Mouse (Mus musculus): ENCODE measurements around the gene Alk. TPM values are rescaled to one million over a fixed set of nuclear protein-coding genes. Genes with fewer than 3 reads are reported as not detected.

Gene Alk
- total and polyA plus RNA-seq, 2 experiments, result not detected

GRCm38 (mm10) chr17:72168152-72168551 lies 436.3 kb downstream of the Alk start:
- Histone ChIP-seq H3K27me3 (ENCODE audit: control insufficient read depth, insufficient read depth, low read length) (no peaks in the 10 kb centered on the region), H3K9ac (ENCODE audit: low read depth, low read length) (no peak overlapping the region), H3K4me1 (ENCODE audit: control insufficient read depth, insufficient read depth, low read length) (no peaks in the 10 kb centered on the region), H3K79me2 (ENCODE audit: control insufficient read depth, insufficient read depth, low read length) (no peaks in the 10 kb centered on the region), H3K27ac (replicated peaks; ENCODE audit: insufficient read depth, low read depth, low read length) (no peak overlapping the region), H3K36me3 (ENCODE audit: control insufficient read depth, insufficient read depth, low read length) (no peaks in the 10 kb centered on the region), H3K4me3 (ENCODE audit: insufficient read depth, low read depth, low read length) (no peak overlapping the region)
- no peak for TF ChIP-seq CTCF (IDR thresholded peaks at IDR 0.05; ENCODE audit: low read depth, low read length)
- no peak for TF ChIP-seq POLR2A (IDR thresholded peaks at IDR 0.05; ENCODE audit: extremely low read depth, insufficient read depth, low read length)
- 73% methylated on average over 5 of the region's 5 CpGs for WGBS
- DNase-seq (ENCODE audit: extremely low read depth, low read depth, low spot score), result no peak

- Histone ChIP-seq H3K36me3 (ENCODE audit: control insufficient read depth, insufficient read depth, low read length) (no peaks in the 10 kb centered on the region), H3K79me2 (ENCODE audit: control insufficient read depth, insufficient read depth, low read length) (no peaks in the 10 kb centered on the region), H3K4me3 (ENCODE audit: insufficient read depth, low read depth, low read length) (no peak overlapping the region), H3K4me1 (ENCODE audit: control insufficient read depth, insufficient read depth, low read length) (no peaks in the 10 kb centered on the region), H3K9ac (ENCODE audit: low read depth, low read length) (no peak overlapping the region), H3K27me3 (ENCODE audit: control insufficient read depth, insufficient read depth, low read length) (no peaks in the 10 kb centered on the region), H3K27ac (replicated peaks; ENCODE audit: insufficient read depth, low read depth, low read length) (no peak overlapping the region)
- WGBS, result 74% methylated on average over 5 of the region's 5 CpGs
- no peak for DNase-seq (ENCODE audit: extremely low read depth, low read depth, low spot score)
- TF ChIP-seq POLR2A (IDR thresholded peaks at IDR 0.05; ENCODE audit: extremely low read depth, insufficient read depth, low read length), result no peak
- TF ChIP-seq CTCF (IDR thresholded peaks at IDR 0.05; ENCODE audit: low read depth, low read length), result no peak
These were observed 445.5 kb downstream of the Alk start for GRCm38 (mm10) chr17:72158857-72159385.

GRCm38 (mm10) chr17:72157830-72158629 lies 446.4 kb downstream of the Alk start:
- no peaks in the 10 kb centered on the region for H3K4me1 ChIP-seq (ENCODE audit: control insufficient read depth, insufficient read depth, low read length)
- WGBS, result 74% methylated on average over 10 of the region's 10 CpGs
- no peak overlapping the region for H3K4me3 ChIP-seq (ENCODE audit: insufficient read depth, low read depth, low read length)
- no peaks in the 10 kb centered on the region for H3K79me2 ChIP-seq (ENCODE audit: control insufficient read depth, insufficient read depth, low read length)
- no peaks in the 10 kb centered on the region for H3K36me3 ChIP-seq (ENCODE audit: control insufficient read depth, insufficient read depth, low read length)
- no peak for DNase-seq (ENCODE audit: extremely low read depth, low read depth, low spot score)
- no peaks in the 10 kb centered on the region for H3K27me3 ChIP-seq (ENCODE audit: control insufficient read depth, insufficient read depth, low read length)
- no peak for TF ChIP-seq CTCF (IDR thresholded peaks at IDR 0.05; ENCODE audit: low read depth, low read length)
- TF ChIP-seq POLR2A (IDR thresholded peaks at IDR 0.05; ENCODE audit: extremely low read depth, insufficient read depth, low read length), result no peak
- H3K27ac ChIP-seq (replicated peaks; ENCODE audit: insufficient read depth, low read depth, low read length), result no peak overlapping the region
- no peak overlapping the region for H3K9ac ChIP-seq (ENCODE audit: low read depth, low read length)

DNA sequence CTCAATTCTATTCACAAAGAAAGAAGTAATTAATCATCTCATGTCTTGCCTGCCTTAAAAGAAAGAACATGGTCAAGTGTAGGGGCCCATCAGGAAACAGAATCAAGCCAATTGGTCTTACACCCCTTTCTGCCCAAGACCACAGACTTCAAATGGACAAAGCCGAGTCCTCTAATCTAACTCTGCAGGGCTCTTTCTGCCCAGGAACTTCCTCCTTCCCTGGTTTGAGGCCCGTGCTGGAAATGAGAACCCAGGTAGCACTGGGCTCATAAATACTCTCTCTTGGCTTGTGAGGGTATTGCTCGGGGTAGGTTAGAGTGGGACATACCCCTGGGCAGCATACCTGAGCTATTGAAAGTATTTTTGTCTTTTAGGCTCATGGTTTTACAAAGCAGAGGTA lies 451.4 kb downstream of the Alk start:
- TF ChIP-seq POLR2A (IDR thresholded peaks at IDR 0.05; ENCODE audit: extremely low read depth, insufficient read depth, low read length), result no peak
- 77% methylated on average over 3 of the region's 3 CpGs for WGBS
- no peak for DNase-seq (ENCODE audit: extremely low read depth, low read depth, low spot score)
- Histone ChIP-seq H3K36me3 (ENCODE audit: control insufficient read depth, insufficient read depth, low read length) (no peaks in the 10 kb centered on the region), H3K4me1 (ENCODE audit: control insufficient read depth, insufficient read depth, low read length) (no peaks in the 10 kb centered on the region), H3K27me3 (ENCODE audit: control insufficient read depth, insufficient read depth, low read length) (no peaks in the 10 kb centered on the region), H3K27ac (replicated peaks; ENCODE audit: insufficient read depth, low read depth, low read length) (no peak overlapping the region), H3K79me2 (ENCODE audit: control insufficient read depth, insufficient read depth, low read length) (no peaks in the 10 kb centered on the region), H3K9ac (ENCODE audit: low read depth, low read length) (no peak overlapping the region), H3K4me3 (ENCODE audit: insufficient read depth, low read depth, low read length) (no peak overlapping the region)

DNA sequence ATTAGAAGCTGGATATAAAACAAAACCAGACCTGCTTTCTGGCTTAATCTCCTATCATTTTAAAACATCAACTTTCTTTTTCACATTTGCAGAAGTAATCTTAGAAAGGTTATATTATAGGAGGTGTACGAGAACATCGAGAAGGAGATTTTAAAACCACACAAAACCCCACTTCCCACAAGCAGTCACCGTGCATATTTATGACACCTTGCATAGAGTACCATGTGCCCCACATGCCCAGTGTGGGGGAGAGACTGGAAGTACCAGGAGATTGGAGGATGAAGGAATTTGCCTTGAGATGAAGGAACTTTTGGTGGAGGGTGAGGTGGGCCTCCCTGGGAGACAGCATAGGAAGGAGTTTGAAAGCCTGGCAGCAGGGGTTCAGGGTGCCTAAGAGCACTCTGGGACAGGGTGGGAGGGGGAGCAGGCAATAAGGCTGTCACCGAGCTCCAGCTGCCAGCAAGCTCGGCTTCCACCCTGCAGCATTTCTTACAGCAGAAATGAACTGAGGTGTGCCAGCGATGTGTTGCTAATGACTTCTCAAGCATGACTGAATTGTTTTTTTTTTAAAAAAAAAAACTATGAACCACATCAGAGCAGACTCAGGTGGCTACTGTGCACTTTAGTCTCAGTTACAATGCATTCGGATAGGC lies 459.4 kb downstream of the Alk start:
- WGBS, result 81% methylated on average over 7 of the region's 7 CpGs
- Histone ChIP-seq H3K27me3 (ENCODE audit: control insufficient read depth, insufficient read depth, low read length) (no peaks in the 10 kb centered on the region), H3K27ac (replicated peaks; ENCODE audit: insufficient read depth, low read depth, low read length) (no peak overlapping the region), H3K9ac (ENCODE audit: low read depth, low read length) (no peak overlapping the region), H3K4me1 (ENCODE audit: control insufficient read depth, insufficient read depth, low read length) (no peaks in the 10 kb centered on the region), H3K4me3 (ENCODE audit: insufficient read depth, low read depth, low read length) (no peak overlapping the region), H3K36me3 (ENCODE audit: control insufficient read depth, insufficient read depth, low read length) (no peaks in the 10 kb centered on the region), H3K79me2 (ENCODE audit: control insufficient read depth, insufficient read depth, low read length) (no peaks in the 10 kb centered on the region)
- no peak for TF ChIP-seq CTCF (IDR thresholded peaks at IDR 0.05; ENCODE audit: low read depth, low read length)
- no peak for TF ChIP-seq POLR2A (IDR thresholded peaks at IDR 0.05; ENCODE audit: extremely low read depth, insufficient read depth, low read length)
- no peak for DNase-seq (ENCODE audit: extremely low read depth, low read depth, low spot score)

DNA sequence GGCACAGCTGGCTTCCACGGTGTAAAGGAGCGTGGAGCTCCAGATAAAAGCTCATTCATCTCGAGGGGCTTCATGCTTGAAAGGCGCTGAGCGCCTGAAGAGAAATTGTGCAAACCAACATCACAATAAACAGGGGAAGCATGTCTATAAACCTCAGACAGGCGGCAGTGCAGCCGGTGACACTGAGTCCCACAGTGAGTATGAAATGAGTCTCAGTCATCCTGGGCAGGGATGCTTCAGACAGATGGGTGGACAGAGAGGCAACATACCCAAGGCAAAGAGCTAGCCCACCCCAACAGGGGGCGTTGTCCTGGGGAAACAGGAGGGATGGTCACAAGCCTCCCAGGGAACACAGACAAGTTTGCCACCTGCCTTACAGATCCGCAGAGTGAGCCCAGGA lies 460.0 kb downstream of the Alk start:
- Histone ChIP-seq H3K27ac (replicated peaks; ENCODE audit: insufficient read depth, low read depth, low read length) (no peak overlapping the region), H3K79me2 (ENCODE audit: control insufficient read depth, insufficient read depth, low read length) (no peaks in the 10 kb centered on the region), H3K36me3 (ENCODE audit: control insufficient read depth, insufficient read depth, low read length) (no peaks in the 10 kb centered on the region), H3K9ac (ENCODE audit: low read depth, low read length) (no peak overlapping the region), H3K4me3 (ENCODE audit: insufficient read depth, low read depth, low read length) (no peak overlapping the region), H3K27me3 (ENCODE audit: control insufficient read depth, insufficient read depth, low read length) (no peaks in the 10 kb centered on the region), H3K4me1 (ENCODE audit: control insufficient read depth, insufficient read depth, low read length) (no peaks in the 10 kb centered on the region)
- TF ChIP-seq CTCF (IDR thresholded peaks at IDR 0.05; ENCODE audit: low read depth, low read length) (no peak), POLR2A (IDR thresholded peaks at IDR 0.05; ENCODE audit: extremely low read depth, insufficient read depth, low read length) (no peak)
- no peak for DNase-seq (ENCODE audit: extremely low read depth, low read depth, low spot score)
- WGBS, result 77% methylated on average over 9 of the region's 9 CpGs
